Mouse (Mus musculus) left cerebral cortex, adult 2 months (tissue): ENCODE measurements around the gene Rab5c. TPM values are rescaled to one million over a fixed set of nuclear protein-coding genes. Genes with fewer than 3 reads are reported as not detected.
A peak's percentile ranks its signal among the peaks of the same experiment; 100 is the strongest.

ENCODE experiments used
- DNase-seq, 2 experiments: peaks; one replicate each; pipeline ENCODE4 v3.0.0; 2021 to 2022; ENCODE audit warnings: low spot score in 2 of 2, mixed read lengths in 1 of 2; ENCODE audit errors: extremely low spot score in 1 of 2
- H3K27ac ChIP-seq: fragments of 200-600 bp; 2 replicates; pipeline ENCODE4 v1.8.1; 2022
- H3K4me3 ChIP-seq: fragments of 200-600 bp; 2 replicates; pipeline ENCODE4 v1.8.1; 2022
- CTCF ChIP-seq: fragments of 200-600 bp; IDR thresholded peaks from 2 replicates; pipeline ENCODE4 v1.8.1; 2022; ENCODE audit warnings: antibody characterized with exemption, mild to moderate bottlenecking, moderate library complexity
- intact Hi-C: fragments of 180-260 bp; cut with DNase I; formaldehyde crosslinking; loops from one replicate; pipeline ENCODE4 v1.15.1; 2025
- total RNA-seq, 2 experiments: library from RNA; stranded (reverse); gene quantifications; 2 replicates each; pipeline ENCODE4 v1.2.3; 2021

The Rab5c gene
- total RNA-seq, 2 experiments from 2014 or later, result 139 to 142 TPM

DNA sequence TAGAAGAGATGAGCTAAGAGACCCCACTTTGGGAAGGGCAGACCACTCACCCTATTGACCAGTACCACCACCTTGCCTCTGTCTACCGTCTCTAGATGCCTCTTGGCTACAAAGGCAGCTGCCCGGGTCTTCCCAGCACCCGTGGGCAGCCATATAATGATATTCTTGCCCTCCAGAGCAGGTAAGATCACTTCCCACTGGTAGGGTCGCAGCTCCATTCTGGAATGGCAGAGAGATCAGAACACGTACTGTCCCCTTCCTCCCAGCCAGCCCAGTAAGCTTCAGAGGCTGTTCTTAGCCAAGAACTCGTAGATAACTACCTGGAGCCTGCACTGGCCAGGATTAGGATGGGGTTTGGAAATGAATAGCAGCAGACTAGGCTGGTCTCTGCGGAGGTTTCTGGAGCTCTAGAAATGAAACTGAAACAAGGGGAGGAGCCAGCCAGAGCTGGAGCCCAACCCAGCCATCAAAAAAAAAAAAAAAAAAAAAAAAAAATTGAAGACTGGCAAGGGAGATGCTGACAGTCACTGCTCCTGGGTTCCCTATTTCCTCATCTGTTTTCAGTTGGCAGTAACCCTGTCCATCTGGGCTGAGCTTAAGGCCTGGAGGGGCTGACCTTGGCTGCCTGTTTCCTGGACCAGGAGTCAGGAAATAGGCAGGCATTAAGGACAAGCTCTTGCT lies 34.0 kb downstream of the Rab5c start, which contains the start of gene Dhx58:
Gene Dhx58, minus strand, starts transcription at position 421 of the 681 bp plus-strand sequence.
- no peak for TF ChIP-seq CTCF
- H3K4me3 ChIP-seq, result no peak within 1 kb of the TSS
- H3K27ac ChIP-seq, result no peak within 1 kb of the TSS
- DNase-seq, result no peak
- intact Hi-C loops, result loop anchor here (2.0 to 10.0 kb wide), 3 partner anchors 77 to 339 kb away; no protein-coding TSS in a partner anchor

DNA sequence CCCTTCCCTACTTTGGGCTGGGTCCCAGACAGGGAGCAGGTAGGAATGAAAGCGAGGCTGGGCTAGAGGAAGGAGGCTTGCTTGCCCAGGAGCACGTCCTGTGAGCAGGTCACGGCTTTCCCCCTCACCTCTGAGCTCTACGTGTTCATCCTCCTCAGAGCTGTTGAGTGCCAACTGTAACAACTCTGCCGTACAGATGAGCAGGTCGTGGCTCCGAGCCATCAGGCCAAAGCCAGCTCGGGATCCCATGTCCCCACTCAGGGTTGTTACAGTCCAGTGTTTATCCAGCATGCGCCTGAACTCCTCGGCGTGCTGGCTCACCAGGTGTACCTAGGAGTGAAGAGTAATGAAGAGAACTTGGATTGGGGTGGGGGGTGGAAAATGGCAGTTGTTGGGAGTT lies 34.6 kb downstream of the Rab5c start:
- intact Hi-C loops, result loop anchor here (2.0 to 10.0 kb wide), 3 partner anchors 77 to 339 kb away; no protein-coding TSS in a partner anchor
- no peak for DNase-seq
- no peak overlapping the region for H3K4me3 ChIP-seq
- H3K27ac ChIP-seq, result no peak overlapping the region
- no peak for TF ChIP-seq CTCF

DNA sequence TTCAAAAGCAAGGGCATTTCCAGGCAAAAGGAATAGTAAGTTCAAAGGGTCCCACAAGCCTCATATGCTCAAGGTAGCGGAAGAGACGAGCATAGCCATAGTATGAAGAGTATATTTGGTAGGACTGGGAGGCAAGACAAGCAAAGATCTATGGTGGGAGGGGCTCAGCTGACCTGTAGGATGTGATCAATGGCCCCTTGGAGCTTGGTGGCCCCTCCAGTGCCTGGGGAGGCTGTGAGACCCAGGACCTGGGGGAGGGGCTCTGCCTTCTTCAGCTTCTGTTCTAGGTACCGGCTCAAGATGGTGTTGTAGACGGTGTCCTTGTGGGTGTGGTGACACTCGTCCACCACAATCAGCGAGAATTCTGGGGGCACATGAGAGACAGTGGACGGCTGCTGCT lies 35.1 kb downstream of the Rab5c start:
- DNase-seq, result no peak
- peak overlapping the region; percentile 30 for H3K4me3 ChIP-seq
- H3K27ac ChIP-seq, result no peak overlapping the region
- intact Hi-C loops, result loop anchor here (2.0 to 10.0 kb wide), 3 partner anchors 76 to 338 kb away; no protein-coding TSS in a partner anchor
- TF ChIP-seq CTCF, result no peak

DNA sequence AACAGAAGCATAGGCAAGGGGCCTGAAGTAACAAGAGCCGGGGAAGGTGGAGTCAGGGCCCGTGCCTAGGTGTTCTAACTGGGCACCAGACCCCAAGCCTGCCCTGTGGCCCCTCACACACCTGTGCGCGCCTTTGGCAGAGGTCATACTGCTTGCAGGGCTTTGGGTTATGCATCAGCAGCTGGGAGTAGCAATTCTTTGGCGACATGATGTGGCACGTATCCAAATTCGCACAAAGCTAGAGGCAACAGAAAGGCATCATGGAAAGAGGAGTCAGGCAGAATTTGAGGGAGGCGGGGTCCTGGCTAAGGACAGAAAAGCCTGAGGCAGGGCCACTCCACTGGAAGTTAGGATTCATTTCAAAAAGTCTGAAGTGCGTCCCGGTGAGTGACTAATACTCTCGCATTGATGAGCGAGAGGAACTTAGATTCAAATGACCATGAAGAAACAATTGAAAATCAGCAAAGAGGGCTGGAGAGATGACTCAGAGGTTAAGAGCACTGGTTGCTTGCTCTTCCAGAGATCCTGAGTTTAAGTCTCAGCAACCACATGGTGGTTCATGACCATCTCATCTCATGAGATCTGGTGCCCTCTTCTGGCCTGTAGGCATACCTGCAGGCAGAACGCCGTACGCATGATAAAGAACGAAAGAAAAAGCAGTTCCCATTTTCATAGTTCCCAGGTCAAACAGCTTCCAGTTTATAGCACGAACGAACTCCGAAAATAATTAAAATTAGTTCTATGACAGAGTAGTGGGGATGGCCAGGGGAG lies 35.7 kb downstream of the Rab5c start:
- intact Hi-C loops, result loop anchor here (2.0 to 10.0 kb wide), 3 partner anchors 75 to 337 kb away; no protein-coding TSS in a partner anchor
- Histone ChIP-seq H3K27ac (no peak overlapping the region), H3K4me3 (peak overlapping the region; percentile 30)
- DNase-seq, result peak; percentile 62 to 68
- peak; percentile 94 for TF ChIP-seq CTCF

DNA sequence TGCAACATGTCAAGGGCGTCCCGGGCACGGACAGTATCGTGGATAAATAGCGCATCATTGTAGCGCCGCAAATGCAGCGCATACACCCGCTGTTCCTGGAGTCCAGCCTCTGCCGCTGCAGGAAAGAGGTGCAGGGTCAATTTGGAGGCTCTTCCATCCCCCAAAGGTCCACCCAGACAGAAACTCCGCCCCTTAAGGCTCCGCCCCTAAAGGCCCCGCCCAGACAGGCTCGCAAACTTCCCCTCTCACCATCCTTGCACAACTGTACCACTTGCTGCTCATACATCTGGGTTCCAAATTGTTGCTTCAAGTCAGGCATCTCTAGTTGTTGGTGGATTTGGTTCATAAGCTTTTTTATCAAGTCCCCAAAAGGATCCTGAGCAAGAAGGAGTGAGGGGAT lies 36.7 kb downstream of the Rab5c start:
- no peak for TF ChIP-seq CTCF
- DNase-seq, result no peak
- intact Hi-C loops, result loop anchor here (10.0 kb wide), 1 partner anchor 336 kb away; no protein-coding TSS in a partner anchor

DNA sequence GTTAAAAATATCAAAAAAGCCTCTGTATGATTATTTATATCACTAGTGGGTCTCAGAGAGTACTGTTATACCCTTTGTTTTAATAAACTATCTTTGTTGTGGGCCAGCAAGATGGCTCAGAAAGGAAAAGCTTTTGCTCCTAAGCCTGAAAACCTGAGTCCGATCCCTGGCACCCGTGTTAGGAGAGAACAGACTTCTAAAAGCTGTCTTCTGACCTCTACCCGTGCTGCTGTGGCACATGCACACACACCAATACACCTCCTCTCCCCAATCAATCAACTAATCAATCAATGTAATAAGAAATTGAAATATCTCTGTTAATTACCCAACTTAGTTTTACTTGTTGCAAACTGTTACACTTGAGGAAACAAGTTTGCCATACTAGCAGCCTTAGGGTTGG lies 37.3 kb downstream of the Rab5c start:
- TF ChIP-seq CTCF, result no peak
- no peak for DNase-seq
- intact Hi-C loops, result loop anchor here (10.0 kb wide), 1 partner anchor 336 kb away; no protein-coding TSS in a partner anchor
- no peak overlapping the region for H3K27ac ChIP-seq
- H3K4me3 ChIP-seq, result no peak overlapping the region

More for the DNA sequence above, 36.7 kb downstream of the Rab5c start:
- H3K27ac ChIP-seq, result no peak overlapping the region
- H3K4me3 ChIP-seq, result no peak overlapping the region

DNA sequence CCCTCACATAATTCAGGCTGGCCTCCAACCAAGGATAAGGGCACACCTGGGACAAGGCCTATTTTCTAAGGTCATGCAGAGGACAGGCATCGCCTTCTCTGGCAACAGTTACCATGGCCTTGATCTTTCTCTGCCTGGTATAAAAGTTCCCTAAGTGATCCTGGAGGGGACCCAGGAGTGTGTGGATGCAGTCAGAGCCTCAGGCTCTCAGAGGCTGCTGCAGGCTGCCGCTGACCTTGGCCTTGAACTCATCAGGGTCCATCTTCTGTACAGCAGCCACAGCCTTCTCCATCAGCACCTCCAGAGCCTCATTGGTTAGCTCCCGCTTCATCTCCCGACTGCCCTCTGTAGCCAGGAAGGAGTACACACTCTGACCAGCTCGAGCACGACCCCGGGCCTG lies 40.1 kb downstream of the Rab5c start:
- intact Hi-C loops, result no loop called here
- no peak overlapping the region for H3K4me3 ChIP-seq
- H3K27ac ChIP-seq, result no peak overlapping the region
- DNase-seq, result no peak
- no peak for TF ChIP-seq CTCF

DNA sequence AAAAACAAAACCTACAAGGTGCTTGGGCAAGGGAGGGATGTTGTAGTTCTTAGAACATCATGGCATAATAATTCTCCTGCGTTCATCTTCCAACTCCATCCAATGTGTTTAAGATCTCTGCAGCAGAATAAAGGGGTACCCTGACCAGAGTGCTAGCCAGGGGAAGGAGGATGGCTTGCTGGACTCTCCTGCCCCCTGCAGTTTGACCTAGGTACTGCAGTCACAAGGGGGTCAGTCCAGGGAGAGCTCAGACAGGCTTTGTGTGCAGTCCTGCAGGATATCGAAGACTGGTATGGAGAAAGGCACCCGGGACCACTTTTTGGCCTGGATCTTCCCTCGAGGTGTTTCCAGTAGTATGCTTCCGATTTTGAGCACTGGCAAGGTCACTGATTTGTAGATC lies 43.1 kb downstream of the Rab5c start:
- peak; percentile 98 for TF ChIP-seq CTCF
- Histone ChIP-seq H3K4me3 (no peak overlapping the region), H3K27ac (no peak overlapping the region)
- DNase-seq, result peak; percentile 62 to 86
- intact Hi-C loops, result loop anchor here (1.0 to 5.0 kb wide), 3 partner anchors 53 to 124 kb away; no protein-coding TSS in a partner anchor

DNA sequence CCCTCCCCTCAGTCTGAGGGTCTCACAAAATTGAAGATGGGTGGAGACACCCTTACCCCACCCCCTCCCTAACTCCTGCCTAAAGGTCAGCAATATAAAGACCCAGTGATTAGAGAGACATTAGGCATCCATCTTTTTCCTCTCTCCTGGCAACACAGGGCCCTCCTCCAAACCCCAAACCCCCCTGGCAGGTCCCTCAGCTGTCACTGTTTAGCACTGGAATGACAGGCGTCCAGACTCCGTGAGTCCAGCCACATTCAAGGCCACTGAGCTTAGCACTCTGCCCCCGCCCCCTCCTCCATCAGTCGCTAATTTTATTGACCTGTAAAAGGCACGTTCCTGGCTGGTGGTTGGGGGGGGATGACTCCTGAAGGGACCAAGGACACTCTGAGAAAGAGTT lies 44.9 kb downstream of the Rab5c start:
- TF ChIP-seq CTCF, result no peak
- intact Hi-C loops, result loop anchor here (5.0 kb wide), 1 partner anchor 51 kb away; no protein-coding TSS in a partner anchor
- DNase-seq, result no peak
- H3K4me3 ChIP-seq, result no peak overlapping the region
- no peak overlapping the region for H3K27ac ChIP-seq

DNA sequence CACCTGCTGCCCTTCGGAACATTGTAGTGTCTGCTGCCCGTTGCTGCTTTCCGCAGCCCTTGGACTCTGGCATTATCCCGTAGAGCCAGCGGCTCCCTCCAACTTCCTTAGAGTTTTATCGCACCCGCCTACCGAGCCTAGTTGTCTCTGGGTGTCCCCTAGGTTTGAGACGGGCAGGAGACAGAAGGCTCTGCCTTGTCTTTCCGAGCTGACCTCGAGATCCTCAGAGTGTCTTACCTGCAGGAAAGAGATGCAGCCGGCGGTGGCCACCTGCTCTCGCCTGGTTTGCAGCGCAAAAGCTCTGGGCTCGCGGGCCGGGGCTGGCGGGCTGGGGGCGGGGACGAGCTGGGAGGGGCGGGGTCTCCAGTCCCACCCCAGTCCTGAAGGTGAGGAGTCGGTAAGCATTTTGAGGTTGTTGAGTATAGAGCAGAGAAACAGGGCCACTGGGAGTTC lies 45.8 kb downstream of the Rab5c start, which contains the start of gene Zfp385c:
Gene Zfp385c, minus strand, starts transcription at position 292 of the 453 bp plus-strand sequence.
- intact Hi-C loops, result loop anchor here (5.0 kb wide), 1 partner anchor 50 kb away; no protein-coding TSS in a partner anchor
- Histone ChIP-seq H3K4me3 (0 out of 2 replicates have a peak within 1 kb of the TSS, but pooled peaks have one; percentile 5), H3K27ac (no peak within 1 kb of the TSS)
- no peak for TF ChIP-seq CTCF
- no peak for DNase-seq

DNA sequence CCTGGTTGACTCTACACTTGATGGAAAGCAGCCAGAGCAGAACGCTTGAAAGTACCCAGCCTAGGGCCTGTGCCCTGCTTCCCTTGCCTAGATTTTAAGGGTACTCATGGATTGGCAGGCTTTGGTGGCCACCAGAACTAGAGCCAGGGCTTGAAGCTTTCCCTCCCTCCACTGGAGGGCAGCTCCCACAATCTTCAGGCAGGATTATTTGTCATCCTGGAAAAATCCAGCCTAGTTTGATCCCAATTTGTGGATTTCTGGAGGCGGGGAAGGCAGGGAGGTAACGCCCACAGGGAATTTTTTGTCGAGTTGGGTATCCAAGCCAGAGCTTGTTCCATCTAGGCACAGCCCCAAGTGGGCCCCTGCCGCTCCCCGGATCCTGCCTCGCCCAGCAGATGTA lies 47.6 kb downstream of the Rab5c start:
- intact Hi-C loops, result loop anchor here (5.0 kb wide), 1 partner anchor 48 kb away; no protein-coding TSS in a partner anchor
- DNase-seq, result no peak
- H3K4me3 ChIP-seq, result no peak overlapping the region
- H3K27ac ChIP-seq, result no peak overlapping the region
- peak; percentile 20 for TF ChIP-seq CTCF
